Comparison of ENCODE assay signal across 14 mouse cellular contexts in the genomic region with DNA sequence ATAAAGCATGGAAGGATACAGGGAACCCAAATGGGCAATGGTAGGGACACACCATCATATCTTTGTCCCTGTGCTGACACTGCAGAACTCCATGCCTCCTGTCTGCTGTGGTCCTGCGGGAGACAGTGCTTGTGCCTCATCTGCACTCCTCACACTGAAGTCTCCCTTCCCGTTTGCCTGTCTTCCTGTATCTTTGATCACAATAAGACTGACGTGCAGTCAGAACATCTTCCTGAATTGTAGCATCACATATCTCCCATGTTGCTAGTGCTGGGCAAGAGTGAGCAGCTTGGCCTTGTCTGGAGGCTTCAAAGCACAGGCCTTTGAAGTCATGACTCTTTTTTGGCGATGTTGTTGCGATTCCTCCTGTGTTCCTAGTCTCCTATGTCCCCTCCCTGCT.
DNase-seq lines count a peak whose midpoint lies in the region; ATAC-seq and TF ChIP-seq lines count a peak whose summit lies in the region.
"Had no signal": no experiment of that assay in that cellular context is flagged by ENCODE, and none has a peak within 500 bp of the region (broad histone marks: within the 10 kb centered on the region; RNA-seq: fewer than 3 reads in every experiment).

No protein-coding gene starts in this region.

- ATAC-seq in forebrain, embryonic 14.5 days: no peak
- no peak for ATAC-seq in hindbrain, embryonic 15.5 days (ENCODE audit: low FRiP score, low read depth)
- ATAC-seq in neural tube, embryonic 14.5 days (ENCODE audit: low read depth): no peak
- ATAC-seq: intestine, embryonic 16.5 days had no signal

- H3K27ac ChIP-seq in layer of hippocampus, adult 2 months: peak overlapping the region; percentile 87
- peak overlapping the region; percentile 64 for H3K27ac ChIP-seq in forebrain, embryonic 14.5 days (ENCODE audit: low read depth, low read length)
- H3K27ac ChIP-seq in hindbrain, embryonic 15.5 days (replicated peaks): 0 out of 2 replicates have a peak overlapping the region, but pooled peaks have one; percentile 21
- H3K27ac ChIP-seq in neural tube, embryonic 14.5 days (ENCODE audit: low read depth, low read length): peak overlapping the region; percentile 71
- H3K27ac ChIP-seq: heart, embryonic 10.5 days; kidney, postnatal 0 days; lung, embryonic 15.5 days had no signal

- no peaks in the 10 kb centered on the region for H3K27me3 ChIP-seq in forebrain, embryonic 14.5 days (replicated peaks; ENCODE audit: control insufficient read depth, insufficient read depth, low read length)
- no peaks in the 10 kb centered on the region for H3K27me3 ChIP-seq in hindbrain, embryonic 15.5 days
- H3K27me3 ChIP-seq in neural tube, embryonic 14.5 days (ENCODE audit: control insufficient read depth, insufficient read depth, low read length): no peaks in the 10 kb centered on the region
- H3K27me3 ChIP-seq: lung, embryonic 15.5 days had no signal

- no peaks in the 10 kb centered on the region for H3K9me3 ChIP-seq in forebrain, embryonic 14.5 days (replicated peaks; ENCODE audit: control insufficient read depth, low read length)
- H3K9me3 ChIP-seq in hindbrain, embryonic 15.5 days: no peaks in the 10 kb centered on the region
- H3K9me3 ChIP-seq in neural tube, embryonic 14.5 days (ENCODE audit: control insufficient read depth, low read length): no peaks in the 10 kb centered on the region
- H3K9me3 ChIP-seq: heart, embryonic 10.5 days; lung, embryonic 15.5 days had no signal

- H3K36me3 ChIP-seq in forebrain, embryonic 14.5 days (ENCODE audit: control insufficient read depth, insufficient read depth, low read length): no peaks in the 10 kb centered on the region
- no peaks in the 10 kb centered on the region for H3K36me3 ChIP-seq in hindbrain, embryonic 15.5 days
- H3K36me3 ChIP-seq in neural tube, embryonic 14.5 days (ENCODE audit: control insufficient read depth, insufficient read depth, low read length): no peaks in the 10 kb centered on the region
- H3K36me3 ChIP-seq: heart, embryonic 10.5 days; lung, embryonic 15.5 days had no signal

- 82% methylated on average over 5 of the region's 5 CpGs for WGBS in forebrain, embryonic 14.5 days
- WGBS in hindbrain, embryonic 15.5 days: 64% methylated on average over 5 of the region's 5 CpGs
- WGBS in neural tube, embryonic 14.5 days: 61% methylated on average over 5 of the region's 5 CpGs

- H3K9ac ChIP-seq in forebrain, embryonic 14.5 days (ENCODE audit: low read length): no peak overlapping the region
- H3K9ac ChIP-seq in hindbrain, embryonic 15.5 days: no peak overlapping the region
- H3K9ac ChIP-seq in neural tube, embryonic 14.5 days (replicated peaks; ENCODE audit: low read depth, low read length): 0 out of 2 replicates have a peak overlapping the region, but pooled peaks have one; percentile 28
- H3K9ac ChIP-seq: lung, embryonic 15.5 days had no signal

- no peak overlapping the region for H3K4me2 ChIP-seq in forebrain, embryonic 14.5 days (ENCODE audit: low read length)
- no peak overlapping the region for H3K4me2 ChIP-seq in hindbrain, embryonic 15.5 days
- H3K4me2 ChIP-seq in neural tube, embryonic 14.5 days (ENCODE audit: low read depth, low read length): 0 out of 2 replicates have a peak overlapping the region, but pooled peaks have one; percentile 6
- H3K4me2 ChIP-seq: lung, embryonic 15.5 days had no signal

- no peak overlapping the region for H3K4me3 ChIP-seq in layer of hippocampus, adult 2 months
- H3K4me3 ChIP-seq in forebrain, embryonic 14.5 days (ENCODE audit: low read depth, low read length): no peak overlapping the region
- no peak overlapping the region for H3K4me3 ChIP-seq in hindbrain, embryonic 15.5 days
- H3K4me3 ChIP-seq in neural tube, embryonic 14.5 days (ENCODE audit: low read depth, low read length): no peak overlapping the region
- H3K4me3 ChIP-seq: heart, embryonic 10.5 days; lung, embryonic 15.5 days had no signal

- peaks cover 23% of the 10 kb centered on the region for H3K4me1 ChIP-seq in forebrain, embryonic 14.5 days (ENCODE audit: control insufficient read depth, insufficient read depth, low read length)
- peaks cover 65% of the 10 kb centered on the region for H3K4me1 ChIP-seq in hindbrain, embryonic 15.5 days (replicated peaks)
- peaks cover 43% of the 10 kb centered on the region for H3K4me1 ChIP-seq in neural tube, embryonic 14.5 days (ENCODE audit: control insufficient read depth, insufficient read depth, low read length)
- H3K4me1 ChIP-seq: lung, embryonic 15.5 days had no signal

- no peak for DNase-seq in layer of hippocampus, adult 2 months (ENCODE audit: low spot score in 2 of 2)
- no peak for DNase-seq in layer of hippocampus, adult 8-10 months (ENCODE audit: low spot score in 2 of 2)
- no peak for DNase-seq in forebrain, embryonic 14.5 days (ENCODE audit: low spot score)
- no peak for DNase-seq in ovary, postnatal 14 days (ENCODE audit: low spot score)
- no peak for DNase-seq in urinary bladder, adult 2 months (ENCODE audit: low spot score)
- DNase-seq: cerebellum, adult 11-12 months; gastrocnemius, postnatal 25 days; thymus, postnatal 4 days had no signal

- no peak for TF ChIP-seq CTCF in layer of hippocampus, adult 2 months (conservative IDR thresholded peaks at IDR 0.05)

Comparison
In these comparisons a context has a peak if more than half of its experiments do, and no peak if none do; other contexts are left out.
1. H3K27ac ChIP-seq: peak in every context shown above with its lines; median percentile 87 in layer of hippocampus, adult 2 months; 71 in neural tube, embryonic 14.5 days; 64 in forebrain, embryonic 14.5 days; 21 in hindbrain, embryonic 15.5 days.